Mouse (Mus musculus) urinary bladder, postnatal 4 days (tissue): ENCODE data around the gene Mansc4.

Source experiments
- DNase-seq, 2 experiments: peaks; one replicate each; pipeline ENCODE4 v3.0.0; 2021 to 2022; ENCODE audit warnings: low spot score in 2 of 2

Gene Mansc4

GRCm38 (mm10) chr6:147086594-147087225, at the start of gene Mansc4:
Gene Mansc4 (minus strand): TSS chr6:147087032.
- DNase-seq = peak in 1 of 2 experiments; percentile 62

GRCm38 (mm10) chr6:147127239-147127638, 40.4 kb upstream of the Mansc4 start:
- no peak for DNase-seq

- no peak for DNase-seq
Measured at GRCm38 (mm10) chr6:147121320-147121719, 34.5 kb upstream of the Mansc4 start.

- DNase-seq = no peak
Measured at GRCm38 (mm10) chr6:147118190-147118589, 31.4 kb upstream of the Mansc4 start.

GRCm38 (mm10) chr6:147117764-147118163, 30.9 kb upstream of the Mansc4 start:
- DNase-seq = no peak

- peak; percentile 58 to 86 for DNase-seq
Measured at GRCm38 (mm10) chr6:147116579-147116978, 29.7 kb upstream of the Mansc4 start.

- no peak for DNase-seq
Measured at GRCm38 (mm10) chr6:147109283-147109682, 22.5 kb upstream of the Mansc4 start.

GRCm38 (mm10) chr6:147106716-147107115, 19.9 kb upstream of the Mansc4 start:
- DNase-seq = no peak

GRCm38 (mm10) chr6:147105529-147105928, 18.7 kb upstream of the Mansc4 start:
- no peak for DNase-seq

GRCm38 (mm10) chr6:147102293-147102692, 15.5 kb upstream of the Mansc4 start:
- DNase-seq = no peak

GRCm38 (mm10) chr6:147099458-147100277, 12.8 kb upstream of the Mansc4 start:
- no peak for DNase-seq

- DNase-seq = no peak
Measured at GRCm38 (mm10) chr6:147097346-147097929, 10.6 kb upstream of the Mansc4 start.

- no peak for DNase-seq
Measured at GRCm38 (mm10) chr6:147096934-147097333, 10.1 kb upstream of the Mansc4 start.

GRCm38 (mm10) chr6:147096109-147096508, 9.3 kb upstream of the Mansc4 start:
- DNase-seq = no peak

GRCm38 (mm10) chr6:147094771-147095170, 7.9 kb upstream of the Mansc4 start:
- DNase-seq = no peak

GRCm38 (mm10) chr6:147092136-147092535, 5.3 kb upstream of the Mansc4 start:
- no peak for DNase-seq

GRCm38 (mm10) chr6:147091136-147092120, 4.6 kb upstream of the Mansc4 start, which contains the start of gene Klhl42:
Gene Klhl42 (plus strand): TSS chr6:147091379.
- peak; percentile 74 to 75 for DNase-seq

- DNase-seq = no peak
Measured at GRCm38 (mm10) chr6:147090191-147090590, 3.4 kb upstream of the Mansc4 start.

- no peak for DNase-seq
Measured at GRCm38 (mm10) chr6:147088517-147088916, 1.7 kb upstream of the Mansc4 start.

GRCm38 (mm10) chr6:147087736-147088135, 904 bp upstream of the Mansc4 start:
- no peak for DNase-seq

GRCm38 (mm10) chr6:147085398-147086040, 1.3 kb downstream of the Mansc4 start:
- no peak for DNase-seq
